Mouse (Mus musculus): ENCODE results near the gene Pcgf2. TPM values are rescaled to one million over a fixed set of nuclear protein-coding genes. Genes with fewer than 3 reads are reported as not detected.

The Pcgf2 gene
- polyA plus RNA-seq, 1 experiment from 2014 or later, result 11.4 TPM

- H3K4me1 ChIP-seq (replicated peaks; ENCODE audit: insufficient read depth, low read length), result peaks cover 22% of the 10 kb centered on the region; the same call in 1 of the 2 replicates
- H3K4me2 ChIP-seq (ENCODE audit: low read length), result no peak overlapping the region
- H3K9me3 ChIP-seq (replicated peaks; ENCODE audit: low read length), result no peaks in the 10 kb centered on the region
- DNase-seq (ENCODE audit: low spot score) (no peak), ATAC-seq (replicated peaks; ENCODE audit: low FRiP score, low read depth) (no peak)
- H3K27me3 ChIP-seq (ENCODE audit: insufficient read depth, low read length), result no peaks in the 10 kb centered on the region
- H3K4me3 ChIP-seq (replicated peaks; ENCODE audit: low read depth, low read length), result no peak overlapping the region
- H3K9ac ChIP-seq (ENCODE audit: low read depth, low read length), result 0 out of 2 replicates have a peak overlapping the region, but pooled peaks have one; percentile 5
- H3K27ac ChIP-seq, result 0 out of 2 replicates have a peak overlapping the region, but pooled peaks have one; percentile 16
- no peak for TF ChIP-seq CTCF (IDR thresholded peaks at IDR 0.05; ENCODE audit: low read depth)
- peaks cover 19% of the 10 kb centered on the region for H3K36me3 ChIP-seq (ENCODE audit: insufficient read depth, low read length)
- 61% methylated on average over 3 of the region's 3 CpGs for WGBS
Measured at GRCm38 (mm10) chr11:97687061-97687460, 13.2 kb downstream of the Pcgf2 start.

DNA sequence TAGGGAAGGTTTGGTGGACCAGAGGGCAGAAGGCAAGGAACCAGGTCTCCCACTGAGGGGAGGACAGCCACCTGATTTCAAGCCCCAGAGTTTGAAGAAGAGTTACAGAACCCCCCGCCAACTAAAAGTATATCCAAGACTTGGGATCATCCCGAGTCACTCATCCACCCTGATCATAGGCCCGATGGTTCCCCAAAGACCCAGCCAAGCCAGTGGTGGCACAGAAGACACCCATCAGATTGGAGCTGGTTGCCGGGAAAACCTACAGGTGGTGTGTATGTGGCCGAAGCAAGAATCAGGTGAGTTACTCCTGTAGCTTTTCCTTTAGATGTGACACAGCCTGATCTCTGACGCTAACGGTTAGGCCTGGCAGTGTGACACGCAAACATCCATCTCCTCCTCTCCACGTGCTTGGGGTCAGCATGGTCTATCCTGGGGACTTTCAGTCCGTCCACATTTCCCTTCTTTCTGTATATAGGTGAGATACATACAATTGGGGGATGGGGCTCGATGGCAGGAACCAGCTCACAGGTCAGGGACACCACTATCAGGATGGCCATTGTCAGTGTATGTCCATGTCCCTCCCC, 13.9 kb downstream of the Pcgf2 start:
- WGBS, result 67% methylated on average over 11 of the region's 11 CpGs
- Histone ChIP-seq H3K4me2 (ENCODE audit: low read length) (peak overlapping the region; percentile 64), H3K4me3 (replicated peaks; ENCODE audit: low read depth, low read length) (0 out of 2 replicates have a peak overlapping the region, but pooled peaks have one; percentile 33), H3K36me3 (ENCODE audit: insufficient read depth, low read length) (peaks cover 19% of the 10 kb centered on the region), H3K4me1 (replicated peaks; ENCODE audit: insufficient read depth, low read length) (peaks cover 22% of the 10 kb centered on the region; the same call in 1 of the 2 replicates), H3K27me3 (ENCODE audit: insufficient read depth, low read length) (no peaks in the 10 kb centered on the region), H3K9me3 (replicated peaks; ENCODE audit: low read length) (no peaks in the 10 kb centered on the region), H3K27ac (peak overlapping the region; percentile 50), H3K9ac (ENCODE audit: low read depth, low read length) (peak overlapping the region; percentile 47; the same call in 1 of the 2 replicates)
- DNase-seq (ENCODE audit: low spot score) (no peak), ATAC-seq (replicated peaks; ENCODE audit: low FRiP score, low read depth) (no peak)
- no peak for TF ChIP-seq CTCF (IDR thresholded peaks at IDR 0.05; ENCODE audit: low read depth)

DNA sequence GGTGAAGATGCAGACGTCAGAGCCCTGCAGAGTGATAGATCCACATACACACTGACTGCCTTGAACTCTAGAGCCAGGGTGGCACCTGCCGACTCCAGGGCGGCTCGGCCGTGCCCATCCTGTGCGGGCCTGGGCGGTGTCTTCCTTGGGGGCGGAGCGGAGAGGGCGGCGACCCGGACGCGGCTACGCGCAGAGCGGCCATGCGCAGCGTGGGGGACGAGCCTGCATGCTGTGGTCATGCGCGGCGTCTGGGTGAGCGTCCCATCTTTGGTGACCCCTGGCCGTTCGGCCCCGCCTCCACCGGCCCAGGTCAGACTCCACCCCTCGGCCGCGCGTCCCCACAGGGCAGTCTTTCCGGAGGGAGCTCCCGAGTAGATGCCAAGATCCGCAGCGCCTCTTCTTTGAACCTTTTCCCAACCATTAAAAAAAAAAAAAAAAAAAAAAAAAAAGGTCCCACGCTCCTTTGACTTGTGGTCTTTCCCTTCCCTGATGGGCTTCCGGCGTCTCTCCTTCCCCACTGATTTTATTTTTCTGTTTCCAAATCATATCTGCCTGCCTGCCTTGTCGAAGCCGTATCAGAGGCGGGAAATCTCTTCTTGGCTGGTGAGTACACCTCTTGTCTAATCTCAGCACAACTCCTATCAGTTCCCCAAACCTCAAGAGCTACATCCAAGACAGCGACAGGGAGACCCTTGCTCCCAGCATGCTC, 14.5 kb downstream of the Pcgf2 start, which contains the start of gene Cisd3:
TSS of gene Cisd3 (plus strand) at position 214 of the 709 bp plus-strand sequence.
- H3K9me3 ChIP-seq (replicated peaks; ENCODE audit: low read length), result no peaks in the 10 kb centered on the region
- peak within 1 kb of the TSS; percentile 64 for H3K4me2 ChIP-seq (ENCODE audit: low read length)
- H3K27me3 ChIP-seq (ENCODE audit: insufficient read depth, low read length), result no peaks in the 10 kb centered on the region
- H3K9ac ChIP-seq (ENCODE audit: low read depth, low read length), result peak within 1 kb of the TSS; percentile 47; the same call in 1 of the 2 replicates
- ATAC-seq (replicated peaks; ENCODE audit: low FRiP score, low read depth), result peak; percentile 91
- peaks cover 22% of the 10 kb centered on the region; the same call in 1 of the 2 replicates for H3K4me1 ChIP-seq (replicated peaks; ENCODE audit: insufficient read depth, low read length)
- TF ChIP-seq CTCF (IDR thresholded peaks at IDR 0.05; ENCODE audit: low read depth), result no peak
- H3K36me3 ChIP-seq (ENCODE audit: insufficient read depth, low read length), result peaks cover 16% of the 10 kb centered on the region
- H3K27ac ChIP-seq, result peak within 1 kb of the TSS; percentile 70
- under 1% methylated on average over 43 of the region's 43 CpGs for WGBS
- peak; percentile 92 for DNase-seq (ENCODE audit: low spot score)
- H3K4me3 ChIP-seq (replicated peaks; ENCODE audit: low read depth, low read length), result peak within 1 kb of the TSS; percentile 33; the same call in 1 of the 2 replicates

- H3K4me2 ChIP-seq (ENCODE audit: low read length), result no peak overlapping the region
- peaks cover 22% of the 10 kb centered on the region; the same call in 1 of the 2 replicates for H3K4me1 ChIP-seq (replicated peaks; ENCODE audit: insufficient read depth, low read length)
- TF ChIP-seq CTCF (IDR thresholded peaks at IDR 0.05; ENCODE audit: low read depth), result no peak
- H3K36me3 ChIP-seq (ENCODE audit: insufficient read depth, low read length), result peaks cover 21% of the 10 kb centered on the region
- WGBS, result 28% methylated on average over 7 of the region's 7 CpGs
- no peak overlapping the region for H3K4me3 ChIP-seq (replicated peaks; ENCODE audit: low read depth, low read length)
- H3K27ac ChIP-seq, result peak overlapping the region; percentile 70
- H3K9me3 ChIP-seq (replicated peaks; ENCODE audit: low read length), result no peaks in the 10 kb centered on the region
- H3K9ac ChIP-seq (ENCODE audit: low read depth, low read length), result no peak overlapping the region
- no peaks in the 10 kb centered on the region for H3K27me3 ChIP-seq (ENCODE audit: insufficient read depth, low read length)
- ATAC-seq (replicated peaks; ENCODE audit: low FRiP score, low read depth) (no peak), DNase-seq (ENCODE audit: low spot score) (no peak)
Measured at GRCm38 (mm10) chr11:97684766-97685165, 15.5 kb downstream of the Pcgf2 start.

GRCm38 (mm10) chr11:97684063-97684680, 16.1 kb downstream of the Pcgf2 start:
- peaks cover 22% of the 10 kb centered on the region; the same call in 1 of the 2 replicates for H3K4me1 ChIP-seq (replicated peaks; ENCODE audit: insufficient read depth, low read length)
- no peaks in the 10 kb centered on the region for H3K27me3 ChIP-seq (ENCODE audit: insufficient read depth, low read length)
- no peaks in the 10 kb centered on the region for H3K9me3 ChIP-seq (replicated peaks; ENCODE audit: low read length)
- no peak overlapping the region for H3K4me3 ChIP-seq (replicated peaks; ENCODE audit: low read depth, low read length)
- no peak for DNase-seq (ENCODE audit: low spot score)
- H3K4me2 ChIP-seq (ENCODE audit: low read length), result no peak overlapping the region
- TF ChIP-seq CTCF (IDR thresholded peaks at IDR 0.05; ENCODE audit: low read depth), result no peak
- H3K36me3 ChIP-seq (ENCODE audit: insufficient read depth, low read length), result peaks cover 24% of the 10 kb centered on the region
- ATAC-seq (replicated peaks; ENCODE audit: low FRiP score, low read depth), result no peak
- no peak overlapping the region for H3K9ac ChIP-seq (ENCODE audit: low read depth, low read length)
- H3K27ac ChIP-seq, result no peak overlapping the region
- 74% methylated on average over 6 of the region's 6 CpGs for WGBS

DNA sequence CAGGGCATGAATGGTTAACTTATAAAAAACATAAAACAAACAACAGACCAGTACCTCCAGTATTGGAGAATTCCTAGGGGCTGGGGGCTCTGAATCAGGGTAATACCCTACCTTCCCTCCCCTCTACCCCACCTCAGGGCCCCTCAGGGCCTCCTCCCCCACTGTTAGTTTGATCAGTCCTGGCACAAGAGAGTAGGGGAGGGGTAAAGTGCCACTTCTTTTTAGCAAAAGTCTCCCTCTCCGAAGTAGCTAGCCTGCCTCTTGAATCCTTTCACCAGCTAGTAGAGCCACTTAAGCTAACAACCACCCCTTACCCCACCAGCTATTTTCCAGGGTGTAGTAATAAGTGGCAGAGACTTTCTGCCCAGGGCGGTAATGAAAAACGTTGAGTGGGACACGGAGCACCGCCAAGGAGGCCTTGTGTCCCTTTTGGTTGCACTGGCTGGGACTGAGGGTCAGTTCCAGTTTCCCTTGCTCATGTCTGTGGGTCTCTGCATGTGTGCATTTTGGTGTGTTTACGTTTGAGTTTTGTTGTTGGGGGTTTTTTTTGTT, 17.7 kb downstream of the Pcgf2 start:
- peaks cover 37% of the 10 kb centered on the region for H3K36me3 ChIP-seq (ENCODE audit: insufficient read depth, low read length)
- H3K27ac ChIP-seq, result peak overlapping the region; percentile 19; the same call in 1 of the 2 replicates
- no peak for ATAC-seq (replicated peaks; ENCODE audit: low FRiP score, low read depth)
- no peaks in the 10 kb centered on the region for H3K9me3 ChIP-seq (replicated peaks; ENCODE audit: low read length)
- no peak overlapping the region for H3K4me3 ChIP-seq (replicated peaks; ENCODE audit: low read depth, low read length)
- no peaks in the 10 kb centered on the region for H3K27me3 ChIP-seq (ENCODE audit: insufficient read depth, low read length)
- H3K4me2 ChIP-seq (ENCODE audit: low read length), result no peak overlapping the region
- no peak for DNase-seq (ENCODE audit: low spot score)
- H3K9ac ChIP-seq (ENCODE audit: low read depth, low read length), result no peak overlapping the region
- WGBS, result 75% methylated on average over 6 of the region's 6 CpGs
- TF ChIP-seq CTCF (IDR thresholded peaks at IDR 0.05; ENCODE audit: low read depth), result no peak
- peaks cover 22% of the 10 kb centered on the region; the same call in 1 of the 2 replicates for H3K4me1 ChIP-seq (replicated peaks; ENCODE audit: insufficient read depth, low read length)

Data from kidney, postnatal 0 days (tissue).